Mouse (Mus musculus): ENCODE measurements around the gene Htatsf1.

Htatsf1 gene

GRCm38 (mm10) chrX:57053174-57053992, at the start of gene Htatsf1:
Gene Htatsf1, plus strand, starts transcription at chrX:57053583.
- DNase-seq (ENCODE audit: low spot score): peak; percentile 73

- no peak for DNase-seq (ENCODE audit: low spot score)
These were observed 40.5 kb upstream of the Htatsf1 start for GRCm38 (mm10) chrX:57012891-57013290.

- no peak for DNase-seq (ENCODE audit: low spot score)
These were observed 10.6 kb upstream of the Htatsf1 start, which contains the start of gene Brs3 for GRCm38 (mm10) chrX:57042774-57043173. Gene Brs3, plus strand, starts transcription at chrX:57043074.

- DNase-seq (ENCODE audit: low spot score): no peak
These were observed 9.5 kb upstream of the Htatsf1 start for GRCm38 (mm10) chrX:57043869-57044268.

- no peak for DNase-seq (ENCODE audit: low spot score)
These were observed 572 bp upstream of the Htatsf1 start for GRCm38 (mm10) chrX:57052848-57053173.

- DNase-seq (ENCODE audit: low spot score): no peak
These were observed 606 bp downstream of the Htatsf1 start for GRCm38 (mm10) chrX:57053993-57054385.

GRCm38 (mm10) chrX:57081496-57081895, 28.1 kb downstream of the Htatsf1 start:
- peak; percentile 3 for DNase-seq (ENCODE audit: low spot score)

- DNase-seq (ENCODE audit: low spot score): no peak
These were observed 34.4 kb downstream of the Htatsf1 start, which contains the start of gene Vgll1 for GRCm38 (mm10) chrX:57087806-57088205. Gene Vgll1, plus strand, starts transcription at chrX:57088106.

- no peak for DNase-seq (ENCODE audit: low spot score)
These were observed 50.0 kb downstream of the Htatsf1 start for GRCm38 (mm10) chrX:57103415-57103814.

- DNase-seq (ENCODE audit: low spot score): no peak
These were observed 53.6 kb downstream of the Htatsf1 start for GRCm38 (mm10) chrX:57106956-57107355.

All from lung, postnatal 25 days (tissue).